Mouse (Mus musculus) large intestine, adult 2 months (tissue): Measurements from ENCODE around the gene Egr2. TPM values are rescaled to one million over a fixed set of nuclear protein-coding genes. Genes with fewer than 3 reads are reported as not detected.

ENCODE experiments used
- DNase-seq: peaks from one replicate; pipeline ENCODE4 v3.0.0-alpha.2; 2012; ENCODE audit warnings: low read depth, low spot score
- WGBS: fragments of 180-500 bp; shearing (Covaris S2); methylation state at CpG from one replicate; pipeline ENCODE4 v1.1.7; 2018; 5-methylcytosine and 5-hydroxymethylcytosine counted together
- polyA plus RNA-seq: library from polyadenylated mRNA; depleted of rRNA; stranded (reverse); fragments of >200 nt; gene quantifications from 2 replicates; pipeline ENCODE4 v1.2.3, GENCODE M21; 2012

Gene Egr2
- polyA plus RNA-seq, 1 experiment: 3.4 TPM

- DNase-seq: peak; percentile 87
- under 1% methylated on average over 51 of the region's 51 CpGs for WGBS
Measured at GRCm38 (mm10) chr10:67537151-67537994, 2.1 kb downstream of the Egr2 start.

GRCm38 (mm10) chr10:67538106-67538505 is 2.8 kb downstream of the Egr2 start:
- 2% methylated on average over 19 of the region's 19 CpGs for WGBS
- DNase-seq: no peak

GRCm38 (mm10) chr10:67538585-67539400 is 3.5 kb downstream of the Egr2 start:
- WGBS: 3% methylated on average over 50 of the region's 50 CpGs
- DNase-seq: no peak

GRCm38 (mm10) chr10:67539401-67539730 is 4.1 kb downstream of the Egr2 start:
- DNase-seq: no peak
- 40% methylated on average over 6 of the region's 6 CpGs for WGBS

- 61% methylated on average over 19 of the region's 19 CpGs for WGBS
- DNase-seq: no peak
Measured at GRCm38 (mm10) chr10:67540591-67540990, 5.3 kb downstream of the Egr2 start.

GRCm38 (mm10) chr10:67547850-67548260 is 12.6 kb downstream of the Egr2 start:
- DNase-seq: no peak
- 4% methylated on average over 20 of the region's 20 CpGs for WGBS

GRCm38 (mm10) chr10:67548261-67548854 is 13.1 kb downstream of the Egr2 start:
- under 1% methylated on average over 73 of the region's 73 CpGs for WGBS
- no peak for DNase-seq

- DNase-seq: peak; percentile 51
- WGBS: 1% methylated on average over 79 of the region's 79 CpGs
Measured at GRCm38 (mm10) chr10:67548877-67549731, 13.8 kb downstream of the Egr2 start, which contains the start of gene Ado. Gene Ado, minus strand, starts transcription at chr10:67548955.

GRCm38 (mm10) chr10:67558053-67558452 is 22.8 kb downstream of the Egr2 start:
- no peak for DNase-seq

GRCm38 (mm10) chr10:67559765-67560394 is 24.6 kb downstream of the Egr2 start:
- WGBS: 57% methylated on average over 13 of the region's 13 CpGs
- no peak for DNase-seq

More at GRCm38 (mm10) chr10:67558053-67558452, 22.8 kb downstream of the Egr2 start:
- 70% methylated on average over 4 of the region's 4 CpGs for WGBS

GRCm38 (mm10) chr10:67561185-67561584 is 25.9 kb downstream of the Egr2 start:
- 59% methylated on average over 1 of the region's 1 CpGs for WGBS
- DNase-seq: no peak

GRCm38 (mm10) chr10:67564509-67564908 is 29.2 kb downstream of the Egr2 start:
- WGBS: 86% methylated on average over 7 of the region's 7 CpGs
- DNase-seq: no peak

- no peak for DNase-seq
Measured at GRCm38 (mm10) chr10:67566104-67566503, 30.8 kb downstream of the Egr2 start.

GRCm38 (mm10) chr10:67569539-67569938 is 34.3 kb downstream of the Egr2 start:
- DNase-seq: no peak
- WGBS: 72% methylated on average over 7 of the region's 7 CpGs

More at GRCm38 (mm10) chr10:67566104-67566503, 30.8 kb downstream of the Egr2 start:
- WGBS: 59% methylated on average over 8 of the region's 8 CpGs

GRCm38 (mm10) chr10:67571443-67571842 is 36.2 kb downstream of the Egr2 start:
- DNase-seq: no peak
- WGBS: 85% methylated on average over 14 of the region's 14 CpGs

GRCm38 (mm10) chr10:67573310-67573709 is 38.0 kb downstream of the Egr2 start:
- no peak for DNase-seq
- WGBS: 67% methylated on average over 8 of the region's 8 CpGs

- 87% methylated on average over 4 of the region's 4 CpGs for WGBS
- DNase-seq: no peak
Measured at GRCm38 (mm10) chr10:67579830-67580229, 44.6 kb downstream of the Egr2 start.

GRCm38 (mm10) chr10:67581698-67582285 is 46.5 kb downstream of the Egr2 start:
- no peak for DNase-seq
- 75% methylated on average over 12 of the region's 12 CpGs for WGBS
